11 mouse cellular contexts compared by ENCODE assay signal in genomic region chr10:93097439-93097838, GRCm38 (mm10). TPM values are rescaled to one million over a fixed set of nuclear protein-coding genes. Genes with fewer than 3 reads are reported as not detected.
"Had no signal": no experiment of that assay in that cellular context is flagged by ENCODE, and none has a peak within 500 bp of the region (broad histone marks: within the 10 kb centered on the region; RNA-seq: fewer than 3 reads in every experiment).

No protein-coding gene starts in this region.

- DNase-seq: retina, postnatal 1 day; right cerebral cortex, adult 18-20 months; right cerebral cortex, postnatal 14 days; right cerebral cortex, postnatal 25 days; right cerebral cortex, postnatal 4 days; spleen, adult 18-20 months had no signal

- H3K27me3 ChIP-seq: neural tube, embryonic 12.5 days; neural tube, embryonic 13.5 days; neural tube, embryonic 15.5 days; stomach, embryonic 15.5 days had no signal

- H3K4me2 ChIP-seq: neural tube, embryonic 12.5 days; neural tube, embryonic 13.5 days; neural tube, embryonic 15.5 days; stomach, embryonic 15.5 days had no signal

- H3K9me3 ChIP-seq: neural tube, embryonic 12.5 days; neural tube, embryonic 13.5 days; neural tube, embryonic 15.5 days; stomach, embryonic 15.5 days had no signal

- H3K9ac ChIP-seq: neural tube, embryonic 12.5 days; neural tube, embryonic 13.5 days; neural tube, embryonic 15.5 days; stomach, embryonic 15.5 days had no signal

- H3K27ac ChIP-seq: neural tube, embryonic 12.5 days; neural tube, embryonic 13.5 days; neural tube, embryonic 15.5 days; stomach, embryonic 15.5 days; stomach, postnatal 0 days had no signal

- H3K4me1 ChIP-seq: neural tube, embryonic 12.5 days; neural tube, embryonic 13.5 days; neural tube, embryonic 15.5 days; stomach, embryonic 15.5 days had no signal

- H3K36me3 ChIP-seq: neural tube, embryonic 12.5 days; neural tube, embryonic 13.5 days; neural tube, embryonic 15.5 days; stomach, embryonic 15.5 days had no signal

- H3K4me3 ChIP-seq: neural tube, embryonic 12.5 days; neural tube, embryonic 13.5 days; neural tube, embryonic 15.5 days; stomach, embryonic 15.5 days had no signal

RNA-seq across cellular contexts. Expression of gene Cfap54, which starts 16.0 kb away (rescaled TPM):
- polyA plus RNA-seq: stomach, postnatal 0 days had no signal
